Mouse (Mus musculus) layer of hippocampus, adult 9-11 months (tissue): ENCODE results near the gene Mrgbp.

ENCODE experiments used
- DNase-seq: peaks from one replicate; pipeline ENCODE4 v3.0.0; 2022

The Mrgbp gene

DNA sequence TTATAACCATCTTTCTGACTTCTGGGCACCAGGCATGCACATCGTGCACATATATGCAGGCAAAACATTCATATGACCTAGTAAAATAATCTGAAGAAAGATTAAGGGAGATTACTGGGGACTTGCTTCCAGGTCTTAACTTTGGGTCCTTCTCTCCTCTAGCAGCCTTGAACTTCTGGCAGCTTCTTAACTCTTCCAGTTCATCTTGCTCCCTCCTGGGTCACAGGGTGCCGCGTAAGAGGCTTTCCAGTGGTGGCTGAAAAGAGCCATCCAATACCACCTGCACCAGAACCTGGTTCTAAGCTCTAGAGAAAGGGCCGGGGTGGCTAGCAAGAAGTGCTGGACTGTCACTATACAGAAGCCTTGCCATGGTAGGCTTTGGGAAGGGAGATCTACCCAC is 16.4 kb downstream of the Mrgbp start, which contains the start of gene Col9a3:
Gene Col9a3 (plus strand): TSS at position 301 of the 400 bp plus-strand sequence.
- DNase-seq, result no peak

DNA sequence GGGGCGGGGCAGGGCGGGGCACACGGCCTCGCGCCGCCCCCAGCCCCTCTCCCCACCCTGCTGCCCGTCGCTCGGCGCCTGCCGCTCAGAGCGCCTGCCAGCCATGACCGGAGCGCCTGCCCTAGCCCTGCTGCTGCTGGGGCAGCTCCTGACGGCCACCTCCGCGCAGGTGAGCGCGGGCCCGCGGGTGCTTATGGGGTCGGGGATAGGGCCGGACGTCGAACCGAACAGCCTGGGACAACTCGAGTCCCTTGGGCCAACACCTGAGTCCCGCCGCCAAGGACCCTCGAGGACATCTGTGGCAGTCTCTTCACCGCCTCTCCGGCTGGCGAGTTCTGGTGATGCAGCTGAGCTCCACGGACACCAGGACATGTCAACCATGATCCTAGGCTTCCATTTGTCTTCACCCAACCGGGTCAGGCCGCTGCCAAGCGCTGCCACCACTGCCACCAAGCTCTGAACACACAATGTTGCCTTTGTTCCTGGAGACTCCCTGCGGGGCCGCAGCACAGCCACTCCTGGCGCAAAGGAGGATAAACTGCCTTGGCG is 17.1 kb downstream of the Mrgbp start:
- peak; percentile 42 for DNase-seq

DNA sequence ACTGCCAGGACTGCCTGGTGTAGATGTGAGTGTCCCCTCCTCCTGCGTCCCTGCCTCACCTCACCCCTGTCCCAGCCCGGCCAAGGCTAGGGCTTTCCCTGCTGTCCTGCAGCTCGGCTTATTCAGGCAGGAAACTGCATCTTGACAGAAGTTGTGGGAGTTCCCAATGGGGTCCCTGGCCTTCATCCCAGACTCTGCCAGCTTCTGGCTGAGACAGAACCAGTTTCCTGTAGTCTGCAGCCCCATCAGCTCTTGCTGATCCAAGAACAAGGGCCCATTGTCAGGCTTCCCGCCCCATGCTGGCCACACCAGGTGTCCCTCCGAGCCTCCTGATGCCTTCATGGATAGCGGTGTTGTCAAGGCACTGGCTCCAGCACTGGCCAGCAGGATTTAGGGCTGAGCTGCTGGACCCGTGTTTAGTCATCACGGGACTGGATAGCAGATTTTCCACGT is 19.5 kb downstream of the Mrgbp start:
- DNase-seq, result peak; percentile 45

DNA sequence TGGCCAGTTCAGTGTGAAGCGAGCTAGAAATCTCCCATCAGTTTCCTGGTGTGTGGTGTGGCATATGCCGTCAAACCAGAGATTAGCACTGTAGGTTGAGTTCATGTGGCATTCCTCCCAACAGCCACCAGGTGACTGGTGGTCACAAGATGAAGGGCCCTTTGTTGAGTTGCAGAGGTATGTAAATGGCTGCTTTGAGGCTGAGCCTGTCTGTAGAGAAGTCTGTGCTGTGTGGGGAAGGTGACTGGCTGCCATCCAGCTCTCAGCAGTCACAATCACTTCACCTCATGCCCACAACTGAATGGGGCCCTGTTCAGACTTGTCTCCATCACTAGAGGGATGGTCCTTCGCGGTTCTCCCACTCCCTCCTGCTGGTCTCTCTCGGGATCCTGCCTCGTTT is 23.7 kb downstream of the Mrgbp start:
- no peak for DNase-seq

DNA sequence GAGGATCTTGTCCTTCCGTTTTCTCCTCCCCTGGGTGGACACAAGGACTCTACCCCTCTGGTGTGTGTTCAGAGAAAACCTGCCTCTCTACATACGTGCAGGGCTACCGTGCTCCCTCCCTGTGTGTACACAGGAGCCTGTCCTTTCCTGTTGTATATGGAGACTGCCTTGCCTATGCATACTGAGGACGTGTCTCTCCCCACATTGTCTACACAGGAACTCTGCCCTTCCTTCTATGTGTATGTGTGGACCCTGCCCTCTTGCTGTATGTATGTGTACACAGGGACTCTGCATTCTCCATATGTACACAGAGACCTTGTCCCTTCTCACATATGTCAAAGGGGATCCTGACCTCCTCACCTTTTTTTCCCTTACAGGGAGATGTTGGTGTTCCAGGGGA is 29.2 kb downstream of the Mrgbp start:
- no peak for DNase-seq

DNA sequence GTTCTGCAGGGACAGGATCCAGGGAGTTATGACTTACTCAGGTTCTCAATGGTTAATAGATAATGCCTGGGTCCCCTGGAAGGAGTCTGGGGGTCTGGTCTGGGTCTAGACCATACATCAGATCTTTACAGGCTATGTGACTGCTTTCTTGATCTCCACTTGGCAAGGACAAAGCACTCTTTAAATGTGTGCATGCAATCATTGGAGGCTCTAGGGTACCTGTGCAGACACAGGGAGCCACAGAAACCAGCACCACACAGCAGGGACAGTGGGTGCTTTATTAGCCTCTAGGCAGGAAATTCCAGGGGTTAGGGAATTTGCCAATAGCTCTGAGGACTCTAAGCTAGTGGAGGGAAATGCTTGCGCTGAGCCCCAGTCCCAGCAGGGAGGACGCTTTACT is 30.8 kb downstream of the Mrgbp start:
- DNase-seq, result no peak
